Mouse (Mus musculus) intestine, postnatal 0 days (tissue): Measurements from ENCODE around the gene Arhgap44. TPM values are rescaled to one million over a fixed set of nuclear protein-coding genes. Genes with fewer than 3 reads are reported as not detected.
A peak's percentile ranks its signal among the peaks of the same experiment; 100 is the strongest.

ENCODE experiments used
- ATAC-seq: fragments of 200-750 bp; cut with Nextera tagmentation; 2 replicates; pipeline ENCODE4 v1.8.0; 2017; ENCODE audit warnings: mild to moderate bottlenecking, moderate TSS enrichment, moderate library complexity
- H3K27ac ChIP-seq: fragments of 300-500 bp; sonication (generic); 2 replicates; pipeline ENCODE4 v1.5.1; 2014; ENCODE audit warnings: mild to moderate bottlenecking, low read depth, low read length, moderate library complexity
- H3K27me3 ChIP-seq: fragments of 300-500 bp; sonication (generic); replicated peaks from 2 replicates; pipeline ENCODE4 v1.6.1; 2014; ENCODE audit warnings: low read length, mixed read lengths; ENCODE audit not compliant: control insufficient read depth, insufficient read depth
- H3K36me3 ChIP-seq: fragments of 300-500 bp; sonication (generic); 2 replicates; pipeline ENCODE4 v1.6.1; 2014; ENCODE audit warnings: mild to moderate bottlenecking, moderate library complexity; ENCODE audit not compliant: control insufficient read depth, insufficient read depth
- H3K4me1 ChIP-seq: fragments of 300-500 bp; sonication (generic); replicated peaks from 2 replicates; pipeline ENCODE4 v1.6.1; 2014; ENCODE audit warnings: antibody characterized with exemption, low read length, mixed read lengths; ENCODE audit not compliant: control insufficient read depth, insufficient read depth
- H3K4me2 ChIP-seq: fragments of 300-500 bp; sonication (generic); replicated peaks from 2 replicates; pipeline ENCODE4 v1.6.1; 2014; ENCODE audit warnings: low read depth, mild to moderate bottlenecking, moderate library complexity
- H3K4me3 ChIP-seq: fragments of 300-500 bp; sonication (generic); 2 replicates; pipeline ENCODE4 v1.5.1; 2014; ENCODE audit warnings: low read depth, low read length
- H3K9ac ChIP-seq: fragments of 300-500 bp; sonication (generic); 2 replicates; pipeline ENCODE4 v1.6.1; 2014; ENCODE audit warnings: mild to moderate bottlenecking, low read depth, low read length
- H3K9me3 ChIP-seq: fragments of 300-500 bp; sonication (generic); 2 replicates; pipeline ENCODE4 v1.6.1; 2016; ENCODE audit warnings: mixed run types; ENCODE audit not compliant: control insufficient read depth
- CTCF ChIP-seq: sonication (generic); IDR thresholded peaks from 2 replicates; pipeline ENCODE4 v1.5.1; 2016; ENCODE audit warnings: low read depth, mild to moderate bottlenecking, control low read depth, antibody characterized with exemption, moderate library complexity
- WGBS: fragments of 180-500 bp; shearing (Covaris S2); extraction: QIAGEN DNeasy Blood & Tissue Kit; methylation state at CpG from one replicate; pipeline ENCODE4 v1.1.7; 2014; 5-methylcytosine and 5-hydroxymethylcytosine counted together
- polyA plus RNA-seq: library from polyadenylated mRNA; unstranded; fragments of >200 nt; fragmentation: Nextera tagmentation; extraction: Ambion mirVana; gene quantifications from 2 replicates; pipeline ENCODE4 v1.2.1, GENCODE M21; 2015

Arhgap44 gene
- polyA plus RNA-seq, 1 experiment from 2014 or later, result 11.1 TPM

- TF ChIP-seq CTCF, result no peak
- H3K27ac ChIP-seq, result no peak overlapping the region
- no peaks in the 10 kb centered on the region for H3K27me3 ChIP-seq
- H3K9me3 ChIP-seq, result no peaks in the 10 kb centered on the region
- no peaks in the 10 kb centered on the region for H3K36me3 ChIP-seq
- ATAC-seq, result no peak
- 72% methylated on average over 9 of the region's 9 CpGs for WGBS
- H3K4me2 ChIP-seq, result no peak overlapping the region
- H3K4me3 ChIP-seq, result no peak overlapping the region
- H3K4me1 ChIP-seq, result no peaks in the 10 kb centered on the region
- H3K9ac ChIP-seq, result no peak overlapping the region; the same call in 1 of the 2 replicates
These were observed 36.2 kb downstream of the Arhgap44 start for GRCm38 (mm10) chr11:65126566-65126965.

GRCm38 (mm10) chr11:65124913-65125418 lies 37.8 kb downstream of the Arhgap44 start:
- no peaks in the 10 kb centered on the region for H3K9me3 ChIP-seq
- H3K4me3 ChIP-seq, result no peak overlapping the region
- H3K27ac ChIP-seq, result no peak overlapping the region
- 0 out of 2 replicates have a peak, but pooled peaks have one; percentile 17 for TF ChIP-seq CTCF
- no peak overlapping the region for H3K4me2 ChIP-seq
- WGBS, result 58% methylated on average over 8 of the region's 8 CpGs
- H3K36me3 ChIP-seq, result no peaks in the 10 kb centered on the region
- no peaks in the 10 kb centered on the region for H3K27me3 ChIP-seq
- no peak for ATAC-seq
- no peaks in the 10 kb centered on the region for H3K4me1 ChIP-seq
- H3K9ac ChIP-seq, result no peak overlapping the region

- ATAC-seq, result no peak
- 92% methylated on average over 4 of the region's 4 CpGs for WGBS
- no peaks in the 10 kb centered on the region for H3K36me3 ChIP-seq
- no peaks in the 10 kb centered on the region for H3K4me1 ChIP-seq
- TF ChIP-seq CTCF, result no peak
- no peaks in the 10 kb centered on the region for H3K27me3 ChIP-seq
- H3K9ac ChIP-seq, result no peak overlapping the region
- no peaks in the 10 kb centered on the region for H3K9me3 ChIP-seq
- H3K4me2 ChIP-seq, result no peak overlapping the region
- H3K4me3 ChIP-seq, result no peak overlapping the region
- H3K27ac ChIP-seq, result no peak overlapping the region
These were observed 42.5 kb downstream of the Arhgap44 start for GRCm38 (mm10) chr11:65120276-65120675.

GRCm38 (mm10) chr11:65115811-65116210 lies 47.0 kb downstream of the Arhgap44 start:
- no peak for ATAC-seq
- Histone ChIP-seq H3K4me3 (no peak overlapping the region), H3K27ac (no peak overlapping the region), H3K4me1 (no peaks in the 10 kb centered on the region), H3K9me3 (no peaks in the 10 kb centered on the region), H3K27me3 (no peaks in the 10 kb centered on the region), H3K36me3 (no peaks in the 10 kb centered on the region), H3K4me2 (no peak overlapping the region), H3K9ac (no peak overlapping the region)
- 72% methylated on average over 6 of the region's 6 CpGs for WGBS
- TF ChIP-seq CTCF, result no peak

- Histone ChIP-seq H3K4me1 (no peaks in the 10 kb centered on the region), H3K36me3 (no peaks in the 10 kb centered on the region), H3K27me3 (no peaks in the 10 kb centered on the region), H3K4me3 (no peak overlapping the region), H3K9me3 (no peaks in the 10 kb centered on the region), H3K9ac (no peak overlapping the region), H3K4me2 (no peak overlapping the region), H3K27ac (no peak overlapping the region)
- WGBS, result 15% methylated on average over 4 of the region's 4 CpGs
- no peak for ATAC-seq
- TF ChIP-seq CTCF, result no peak
These were observed 50.7 kb downstream of the Arhgap44 start for GRCm38 (mm10) chr11:65112086-65112485.

GRCm38 (mm10) chr11:65111651-65112050 lies 51.1 kb downstream of the Arhgap44 start:
- TF ChIP-seq CTCF, result no peak
- no peak overlapping the region for H3K4me3 ChIP-seq
- no peak for ATAC-seq
- no peak overlapping the region for H3K9ac ChIP-seq
- 59% methylated on average over 5 of the region's 5 CpGs for WGBS
- H3K9me3 ChIP-seq, result no peaks in the 10 kb centered on the region
- H3K4me1 ChIP-seq, result no peaks in the 10 kb centered on the region
- H3K4me2 ChIP-seq, result no peak overlapping the region
- H3K36me3 ChIP-seq, result no peaks in the 10 kb centered on the region
- no peak overlapping the region for H3K27ac ChIP-seq
- no peaks in the 10 kb centered on the region for H3K27me3 ChIP-seq

- H3K27ac ChIP-seq, result no peak overlapping the region
- no peaks in the 10 kb centered on the region for H3K4me1 ChIP-seq
- no peak overlapping the region for H3K4me3 ChIP-seq
- ATAC-seq, result no peak
- H3K9ac ChIP-seq, result no peak overlapping the region
- no peak overlapping the region for H3K4me2 ChIP-seq
- no peaks in the 10 kb centered on the region for H3K9me3 ChIP-seq
- H3K27me3 ChIP-seq, result no peaks in the 10 kb centered on the region
- no peaks in the 10 kb centered on the region for H3K36me3 ChIP-seq
- 82% methylated on average over 10 of the region's 10 CpGs for WGBS
- TF ChIP-seq CTCF, result no peak
These were observed 52.7 kb downstream of the Arhgap44 start for GRCm38 (mm10) chr11:65110058-65110457.
